Mouse (Mus musculus) C2C12 (cell line): ENCODE measurements around the gene Rnf41.

Experiments used
- CTCF ChIP-seq: IDR thresholded peaks from one replicate; pipeline ENCODE4 v1.5.1; 2011; ENCODE audit not compliant: control insufficient read depth, insufficient read depth, insufficient read length
- MAX ChIP-seq: IDR thresholded peaks from one replicate; pipeline ENCODE4 v1.6.1; 2011; ENCODE audit warnings: mild to moderate bottlenecking, control low read depth
- MYOD1 ChIP-seq: IDR thresholded peaks from one replicate; pipeline ENCODE4 v1.6.1; 2011; ENCODE audit warnings: low read depth; ENCODE audit not compliant: control insufficient read depth, insufficient read length

GRCm38 (mm10) chr10:128487861-128488712 lies 76.6 kb downstream of the Rnf41 start:
- TF ChIP-seq CTCF: no peak
- TF ChIP-seq MAX: no peak
- TF ChIP-seq MYOD1: no peak
